Mouse (Mus musculus) forebrain, embryonic 12.5 days (tissue): ENCODE data around the gene Arhgap29. TPM values are rescaled to one million over a fixed set of nuclear protein-coding genes. Genes with fewer than 3 reads are reported as not detected.

Source experiments
- ATAC-seq: fragments of 200-750 bp; cut with Nextera tagmentation; 2 replicates; pipeline ENCODE4 v1.8.0; 2017; ENCODE audit warnings: moderate TSS enrichment; ENCODE audit not compliant: low FRiP score
- H3K27ac ChIP-seq: fragments of 300-500 bp; sonication (generic); 2 replicates; pipeline ENCODE4 v1.5.1; 2016; ENCODE audit warnings: mild to moderate bottlenecking
- H3K27me3 ChIP-seq: fragments of 300-500 bp; sonication (generic); 2 replicates; pipeline ENCODE4 v1.6.1; 2016; ENCODE audit warnings: mild to moderate bottlenecking
- H3K36me3 ChIP-seq: fragments of 300-500 bp; sonication (generic); replicated peaks from 2 replicates; pipeline ENCODE4 v1.6.1; 2016; ENCODE audit warnings: mild to moderate bottlenecking
- H3K4me1 ChIP-seq: fragments of 300-500 bp; sonication (generic); 2 replicates; pipeline ENCODE4 v1.6.1; 2016
- H3K4me2 ChIP-seq: fragments of 300-500 bp; sonication (generic); 2 replicates; pipeline ENCODE4 v1.6.1; 2016; ENCODE audit warnings: mild to moderate bottlenecking, moderate library complexity
- H3K4me3 ChIP-seq: fragments of 300-500 bp; sonication (generic); replicated peaks from 2 replicates; pipeline ENCODE4 v1.5.1; 2016; ENCODE audit warnings: mild to moderate bottlenecking
- H3K9ac ChIP-seq: fragments of 300-500 bp; sonication (generic); 2 replicates; pipeline ENCODE4 v1.6.1; 2016; ENCODE audit warnings: mild to moderate bottlenecking
- H3K9me3 ChIP-seq: fragments of 300-500 bp; sonication (generic); 2 replicates; pipeline ENCODE4 v1.6.1; 2016
- WGBS: fragments of 180-500 bp; shearing (Covaris S2); methylation state at CpG from one replicate; pipeline ENCODE4 v1.1.7; 2016; 5-methylcytosine and 5-hydroxymethylcytosine counted together
- polyA plus RNA-seq: library from polyadenylated mRNA; unstranded; fragments of >200 nt; fragmentation: Nextera tagmentation; extraction: Ambion mirVana; gene quantifications from 2 replicates; pipeline ENCODE4 v1.2.1, GENCODE M21; 2016

Gene Arhgap29
- polyA plus RNA-seq, 1 experiment from 2014 or later: 25.1 TPM

- H3K27me3 ChIP-seq: peaks cover 34% of the 10 kb centered on the region
- no peak overlapping the region for H3K27ac ChIP-seq
- H3K4me1 ChIP-seq: peaks cover 11% of the 10 kb centered on the region
- H3K9me3 ChIP-seq: no peaks in the 10 kb centered on the region
- H3K9ac ChIP-seq: no peak overlapping the region
- ATAC-seq: no peak
- WGBS: 91% methylated on average over 2 of the region's 2 CpGs
- H3K4me3 ChIP-seq: no peak overlapping the region
- no peaks in the 10 kb centered on the region for H3K36me3 ChIP-seq
- H3K4me2 ChIP-seq: no peak overlapping the region
These were observed 1.2 kb upstream of the Arhgap29 start for GRCm38 (mm10) chr3:121951116-121951515.

- under 1% methylated on average over 33 of the region's 44 CpGs for WGBS
- H3K9me3 ChIP-seq: no peaks in the 10 kb centered on the region
- peak overlapping the region; percentile 47 for H3K9ac ChIP-seq
- H3K27ac ChIP-seq: no peak overlapping the region
- peaks cover 11% of the 10 kb centered on the region for H3K4me1 ChIP-seq
- H3K4me2 ChIP-seq: peak overlapping the region; percentile 87
- no peaks in the 10 kb centered on the region for H3K36me3 ChIP-seq
- peak; percentile 91 for ATAC-seq
- H3K27me3 ChIP-seq: peaks cover 34% of the 10 kb centered on the region
- peak overlapping the region; percentile 60 for H3K4me3 ChIP-seq
These were observed 700 bp downstream of the Arhgap29 start for GRCm38 (mm10) chr3:121953049-121953432.

- ATAC-seq: 0 out of 2 replicates have a peak, but pooled peaks have one; percentile 39
- Histone ChIP-seq H3K27me3 (peaks cover 34% of the 10 kb centered on the region), H3K27ac (no peak overlapping the region), H3K9me3 (no peaks in the 10 kb centered on the region), H3K36me3 (no peaks in the 10 kb centered on the region), H3K4me2 (peak overlapping the region; percentile 87), H3K4me3 (peak overlapping the region; percentile 60), H3K4me1 (peaks cover 11% of the 10 kb centered on the region), H3K9ac (peak overlapping the region; percentile 47)
- 1% methylated on average over 40 of the region's 53 CpGs for WGBS
These were observed 1.3 kb downstream of the Arhgap29 start for GRCm38 (mm10) chr3:121953433-121954161.

- no peaks in the 10 kb centered on the region for H3K9me3 ChIP-seq
- H3K36me3 ChIP-seq: no peaks in the 10 kb centered on the region
- ATAC-seq: no peak
- peaks cover 34% of the 10 kb centered on the region for H3K27me3 ChIP-seq
- no peak overlapping the region for H3K4me2 ChIP-seq
- H3K27ac ChIP-seq: no peak overlapping the region
- H3K4me1 ChIP-seq: peaks cover 11% of the 10 kb centered on the region
- H3K4me3 ChIP-seq: no peak overlapping the region
- H3K9ac ChIP-seq: no peak overlapping the region
- WGBS: 45% methylated on average over 2 of the region's 2 CpGs
These were observed 2.1 kb downstream of the Arhgap29 start for GRCm38 (mm10) chr3:121954421-121954820.

- peaks cover 34% of the 10 kb centered on the region for H3K27me3 ChIP-seq
- no peak overlapping the region for H3K9ac ChIP-seq
- ATAC-seq: no peak
- no peaks in the 10 kb centered on the region for H3K36me3 ChIP-seq
- WGBS: 92% methylated on average over 4 of the region's 4 CpGs
- H3K4me3 ChIP-seq: no peak overlapping the region
- no peaks in the 10 kb centered on the region for H3K9me3 ChIP-seq
- H3K27ac ChIP-seq: no peak overlapping the region
- H3K4me2 ChIP-seq: no peak overlapping the region
- peaks cover 11% of the 10 kb centered on the region for H3K4me1 ChIP-seq
These were observed 3.2 kb downstream of the Arhgap29 start for GRCm38 (mm10) chr3:121955527-121955926.

- H3K4me1 ChIP-seq: peaks cover 11% of the 10 kb centered on the region
- 85% methylated on average over 7 of the region's 7 CpGs for WGBS
- H3K9ac ChIP-seq: no peak overlapping the region
- H3K4me2 ChIP-seq: no peak overlapping the region
- peaks cover 34% of the 10 kb centered on the region for H3K27me3 ChIP-seq
- no peak overlapping the region for H3K4me3 ChIP-seq
- H3K9me3 ChIP-seq: no peaks in the 10 kb centered on the region
- H3K36me3 ChIP-seq: no peaks in the 10 kb centered on the region
- H3K27ac ChIP-seq: no peak overlapping the region
- ATAC-seq: no peak
These were observed 4.4 kb downstream of the Arhgap29 start for GRCm38 (mm10) chr3:121956789-121957188.

GRCm38 (mm10) chr3:121957606-121958344 lies 5.4 kb downstream of the Arhgap29 start:
- Histone ChIP-seq H3K4me1 (peaks cover 10% of the 10 kb centered on the region), H3K4me2 (no peak overlapping the region), H3K27ac (no peak overlapping the region), H3K4me3 (no peak overlapping the region), H3K9ac (no peak overlapping the region), H3K36me3 (no peaks in the 10 kb centered on the region), H3K27me3 (peaks cover 28% of the 10 kb centered on the region), H3K9me3 (no peaks in the 10 kb centered on the region)
- WGBS: 96% methylated on average over 2 of the region's 2 CpGs
- no peak for ATAC-seq

- no peak for ATAC-seq
- Histone ChIP-seq H3K27me3 (peaks cover 18% of the 10 kb centered on the region), H3K27ac (no peak overlapping the region), H3K4me1 (peaks cover 14% of the 10 kb centered on the region), H3K9me3 (no peaks in the 10 kb centered on the region), H3K36me3 (no peaks in the 10 kb centered on the region), H3K4me3 (no peak overlapping the region), H3K9ac (no peak overlapping the region), H3K4me2 (no peak overlapping the region)
These were observed 11.8 kb downstream of the Arhgap29 start for GRCm38 (mm10) chr3:121964173-121964572.

- Histone ChIP-seq H3K27ac (no peak overlapping the region), H3K27me3 (peaks cover 22% of the 10 kb centered on the region), H3K9ac (peak overlapping the region; percentile 61), H3K36me3 (no peaks in the 10 kb centered on the region), H3K4me2 (peak overlapping the region; percentile 92), H3K4me3 (peak overlapping the region; percentile 52), H3K9me3 (no peaks in the 10 kb centered on the region), H3K4me1 (peaks cover 14% of the 10 kb centered on the region)
- peak; percentile 100 for ATAC-seq
- WGBS: under 1% methylated on average over 33 of the region's 33 CpGs
These were observed 15.5 kb downstream of the Arhgap29 start for GRCm38 (mm10) chr3:121967681-121968476.

GRCm38 (mm10) chr3:121968621-121969020 lies 16.3 kb downstream of the Arhgap29 start:
- Histone ChIP-seq H3K27ac (no peak overlapping the region), H3K4me1 (peaks cover 14% of the 10 kb centered on the region), H3K9ac (no peak overlapping the region), H3K9me3 (no peaks in the 10 kb centered on the region), H3K4me3 (peak overlapping the region; percentile 52), H3K27me3 (peaks cover 22% of the 10 kb centered on the region), H3K4me2 (peak overlapping the region; percentile 92), H3K36me3 (no peaks in the 10 kb centered on the region)
- 5% methylated on average over 8 of the region's 8 CpGs for WGBS
- ATAC-seq: no peak

- no peak overlapping the region for H3K9ac ChIP-seq
- no peak overlapping the region for H3K4me2 ChIP-seq
- no peak for ATAC-seq
- H3K27ac ChIP-seq: no peak overlapping the region
- no peaks in the 10 kb centered on the region for H3K9me3 ChIP-seq
- H3K27me3 ChIP-seq: peaks cover 22% of the 10 kb centered on the region
- peaks cover 14% of the 10 kb centered on the region for H3K4me1 ChIP-seq
- WGBS: 53% methylated on average over 1 of the region's 1 CpGs
- H3K4me3 ChIP-seq: no peak overlapping the region
- H3K36me3 ChIP-seq: no peaks in the 10 kb centered on the region
These were observed 17.1 kb downstream of the Arhgap29 start for GRCm38 (mm10) chr3:121969451-121969850.

GRCm38 (mm10) chr3:121973761-121974160 lies 21.4 kb downstream of the Arhgap29 start:
- ATAC-seq: no peak
- peaks cover 7% of the 10 kb centered on the region for H3K27me3 ChIP-seq
- H3K9ac ChIP-seq: no peak overlapping the region
- no peak overlapping the region for H3K4me2 ChIP-seq
- 81% methylated on average over 5 of the region's 5 CpGs for WGBS
- H3K4me3 ChIP-seq: no peak overlapping the region
- H3K36me3 ChIP-seq: no peaks in the 10 kb centered on the region
- H3K27ac ChIP-seq: no peak overlapping the region
- H3K9me3 ChIP-seq: no peaks in the 10 kb centered on the region
- peaks cover under 1% of the 10 kb centered on the region for H3K4me1 ChIP-seq
